Mouse (Mus musculus): Measurements from ENCODE around the gene N4bp2.
"Not testable (repeated sequence)": the region's sequence is repeated elsewhere in the genome, so short reads cannot be mapped to it uniquely, and the experiment has no call there.

Gene N4bp2

DNA sequence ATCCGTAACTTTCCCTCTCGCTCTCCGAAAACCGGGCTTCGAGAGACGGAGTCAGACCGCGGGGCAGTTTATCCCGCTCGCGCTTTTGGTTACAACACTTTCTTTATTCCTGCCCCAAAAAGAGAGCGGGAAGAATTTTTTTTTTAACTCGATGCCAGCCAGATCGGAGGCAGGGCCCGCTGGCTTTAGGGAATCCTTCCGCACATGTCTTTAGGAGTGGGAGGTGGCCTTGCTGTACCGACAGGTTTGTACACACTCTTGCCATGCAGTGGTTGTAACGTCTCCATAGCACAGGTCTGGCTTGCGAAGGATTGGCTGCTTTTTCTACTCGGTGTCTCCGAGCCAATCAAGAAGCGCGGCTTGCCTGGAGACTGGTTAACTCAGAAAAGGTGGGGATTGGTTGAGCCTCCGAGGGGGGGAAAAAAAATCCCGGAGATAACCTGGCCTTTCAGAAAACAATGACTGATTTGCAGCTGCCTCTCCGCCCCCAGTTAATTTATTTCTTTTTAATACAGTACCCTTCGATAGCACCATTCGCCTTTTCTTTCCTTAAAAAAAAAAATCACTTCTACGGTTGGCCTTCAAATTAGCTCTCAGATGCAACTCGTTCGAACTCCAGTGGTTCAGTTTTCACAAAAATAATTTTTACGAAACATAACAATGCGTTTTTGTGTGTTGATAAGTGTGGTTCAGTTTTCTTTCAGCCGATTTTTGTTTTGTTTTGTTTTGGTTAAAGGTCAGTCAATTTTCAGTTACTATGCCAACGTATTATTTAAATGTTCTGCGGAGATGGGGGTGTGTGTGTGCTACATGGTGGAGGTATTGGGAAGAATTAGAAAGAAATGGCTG lies 1.7 kb downstream of the N4bp2 start:
- DNase-seq (ENCODE audit: low spot score): peak; percentile 76

DNA sequence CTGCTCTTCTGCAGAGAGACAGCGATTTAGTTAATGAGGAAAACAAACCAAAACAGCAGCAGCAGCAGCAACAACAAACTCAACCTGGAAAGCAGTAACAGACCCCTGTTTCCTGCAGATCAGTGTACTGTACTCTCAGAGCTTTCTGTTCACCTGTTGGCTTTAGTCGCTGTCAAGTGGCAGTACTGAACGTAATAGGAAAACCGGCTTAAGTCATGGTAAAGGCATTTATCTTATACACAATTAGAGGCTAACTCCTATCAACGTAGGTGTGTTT lies 2.3 kb downstream of the N4bp2 start:
- no peak for DNase-seq (ENCODE audit: low spot score)

DNA sequence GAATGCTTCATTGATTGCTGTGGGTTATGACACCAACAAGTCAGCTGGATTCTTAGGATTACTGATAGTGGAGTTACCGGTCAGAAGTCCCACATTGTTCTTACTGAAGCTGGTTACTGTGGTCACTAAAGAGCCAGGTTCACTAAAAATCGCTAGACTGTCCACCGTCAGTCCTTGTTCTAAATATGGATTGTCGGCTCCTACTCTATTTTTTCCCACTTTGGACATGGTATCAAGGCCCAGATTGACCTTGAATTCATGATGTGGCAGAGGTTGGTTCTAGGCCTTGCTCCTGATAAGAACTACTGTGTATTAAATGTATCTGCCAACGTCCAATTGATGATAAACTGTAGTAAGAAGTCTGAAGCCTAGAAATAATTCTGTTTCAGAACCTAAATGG lies 4.7 kb downstream of the N4bp2 start:
- DNase-seq (ENCODE audit: low spot score): no peak

DNA sequence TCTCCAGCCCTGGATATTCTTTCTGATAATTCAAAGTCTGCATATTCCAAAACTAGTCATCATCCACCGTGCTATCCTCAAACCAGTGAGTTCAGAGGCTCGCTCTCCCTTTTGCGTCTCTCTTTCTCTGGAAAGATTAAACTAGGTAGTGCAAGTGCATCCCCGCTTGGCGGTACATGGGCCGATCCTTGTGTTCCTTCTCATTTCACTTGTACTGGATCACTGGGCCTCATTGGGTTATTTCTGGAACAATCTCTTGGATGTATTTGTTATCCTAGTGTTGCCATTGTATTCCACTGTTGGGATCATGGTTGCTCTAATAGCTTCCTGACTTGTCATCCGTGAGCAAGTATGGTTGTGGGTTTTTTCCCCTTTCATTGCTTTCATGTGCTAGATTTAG lies 6.7 kb downstream of the N4bp2 start:
- DNase-seq (ENCODE audit: low spot score): no peak

DNA sequence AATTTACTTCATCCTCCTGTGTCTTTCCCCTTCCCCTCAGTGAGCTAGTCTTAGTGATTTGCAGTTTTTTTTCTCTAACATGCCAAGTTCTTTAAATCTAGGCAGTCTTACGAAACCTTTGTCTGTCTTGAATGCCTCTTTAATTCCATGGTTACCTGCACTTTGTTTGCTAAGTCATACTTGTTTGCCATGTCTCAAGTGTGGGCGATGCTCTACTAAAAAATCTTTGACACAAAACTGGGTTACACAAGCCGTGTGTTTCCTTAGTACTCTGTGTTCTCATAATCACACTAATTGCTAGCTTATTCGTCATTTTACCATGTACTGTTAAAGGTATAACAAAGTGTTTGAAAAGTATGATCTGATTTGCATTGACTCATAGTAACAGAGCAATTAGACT lies 7.2 kb downstream of the N4bp2 start:
- no peak for DNase-seq (ENCODE audit: low spot score)

DNA sequence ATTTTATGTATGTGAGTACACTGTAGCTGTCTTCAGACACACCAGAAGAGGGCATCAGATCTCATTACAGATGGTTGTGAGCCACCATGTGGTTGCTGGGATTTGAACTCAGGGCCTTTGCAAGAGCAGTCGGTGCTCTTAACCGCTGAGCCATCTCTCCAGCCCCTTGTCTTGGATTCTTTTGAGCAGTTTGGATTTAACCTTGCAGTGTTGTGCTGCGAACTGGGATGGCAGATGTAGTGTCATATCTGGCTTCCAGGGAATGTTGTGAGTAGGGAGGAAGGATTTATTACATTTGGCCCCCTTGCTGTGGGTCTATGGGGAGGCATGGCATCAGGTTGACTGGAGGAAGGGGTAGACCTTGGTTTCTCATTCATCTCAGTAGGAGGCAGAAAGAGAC lies 10.6 kb downstream of the N4bp2 start:
- DNase-seq (ENCODE audit: low spot score): not testable (repeated sequence)

DNA sequence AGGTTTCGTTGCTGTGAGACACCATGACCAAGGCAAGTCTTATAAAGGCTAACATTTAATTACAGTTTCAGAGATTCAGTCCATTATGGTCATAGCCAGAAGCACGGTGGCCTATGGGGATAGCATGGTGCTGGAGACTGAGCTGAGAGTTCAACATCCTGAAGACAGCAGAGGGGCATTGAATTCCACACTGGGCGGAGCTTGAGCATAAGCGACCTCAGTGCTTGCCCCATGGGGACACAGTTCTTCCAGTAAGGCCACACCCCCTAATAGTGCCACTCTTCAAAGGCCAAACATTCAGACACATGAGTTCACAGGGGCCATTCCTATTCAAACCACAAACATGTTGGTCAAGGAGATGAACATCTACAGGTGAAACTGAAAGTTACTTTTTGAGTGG lies 12.8 kb downstream of the N4bp2 start:
- no peak for DNase-seq (ENCODE audit: low spot score)

DNA sequence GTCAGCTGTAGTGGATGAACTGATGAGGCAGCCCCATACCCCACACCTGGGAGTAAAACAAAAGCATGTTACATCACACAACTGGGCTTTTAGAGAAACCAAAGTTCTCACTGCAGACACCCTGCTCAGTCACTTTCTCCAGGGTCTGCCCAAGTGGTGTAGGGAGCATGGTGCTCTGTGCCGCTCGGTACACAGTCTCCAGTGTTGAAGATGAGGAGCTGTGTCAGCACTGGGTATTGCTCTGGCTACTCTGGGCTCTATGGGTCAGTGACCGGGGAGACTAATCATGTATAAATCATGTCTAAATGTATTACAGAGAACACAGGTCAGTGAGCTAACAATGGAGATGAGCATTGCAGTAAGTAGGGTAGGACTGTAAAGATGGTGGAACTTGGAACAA lies 13.6 kb downstream of the N4bp2 start:
- no peak for DNase-seq (ENCODE audit: low spot score)

DNA sequence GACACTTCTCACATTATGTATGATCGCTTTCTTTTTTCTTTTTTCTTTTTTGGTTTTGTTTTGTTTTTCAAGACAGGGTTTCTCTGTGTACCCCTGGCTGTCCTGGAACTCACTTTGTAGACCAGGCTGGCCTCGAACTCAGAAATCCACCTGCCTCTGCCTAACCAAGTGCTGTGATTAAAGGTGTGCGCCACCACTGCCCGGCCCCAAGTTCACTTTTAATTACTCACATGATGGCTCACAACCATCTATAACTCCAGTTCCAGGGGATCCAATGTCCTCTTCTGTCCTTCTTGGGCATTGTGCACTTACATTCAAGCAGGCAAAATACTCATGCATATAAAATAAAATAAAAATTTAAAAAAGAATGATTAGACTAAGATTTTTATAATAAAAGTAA lies 15.7 kb downstream of the N4bp2 start:
- not testable (repeated sequence) for DNase-seq (ENCODE audit: low spot score)

DNA sequence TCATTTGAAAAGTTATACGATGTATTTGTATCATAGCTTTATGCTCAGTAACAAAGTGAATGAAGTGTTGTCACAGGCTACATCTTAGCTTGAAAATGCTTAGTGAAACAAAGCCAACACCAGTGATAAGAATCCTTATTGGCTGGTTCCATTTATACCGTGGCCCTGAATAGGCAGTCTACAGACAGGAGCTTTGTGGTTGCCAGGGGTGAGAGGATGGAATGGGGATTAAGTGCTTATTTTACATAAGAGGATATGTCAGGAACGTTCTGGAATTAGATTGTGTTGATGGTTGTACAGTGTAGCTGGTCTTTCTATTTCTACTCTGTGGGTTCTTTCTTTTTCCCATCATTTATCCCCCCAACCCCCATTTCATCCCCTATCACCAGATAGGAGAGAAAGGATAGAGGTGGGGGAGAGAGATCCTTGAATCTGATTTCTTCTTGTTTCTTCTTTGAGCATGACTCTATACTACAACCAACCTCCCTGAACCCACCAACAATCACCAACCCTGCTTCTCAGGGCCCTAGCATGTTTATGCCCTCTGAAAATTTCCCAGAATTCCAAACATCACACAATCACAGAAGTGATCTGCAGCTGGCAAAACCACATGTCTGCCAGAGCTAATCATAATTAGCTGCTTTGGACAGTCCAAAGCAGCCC lies 16.2 kb downstream of the N4bp2 start:
- DNase-seq (ENCODE audit: low spot score): no peak

DNA sequence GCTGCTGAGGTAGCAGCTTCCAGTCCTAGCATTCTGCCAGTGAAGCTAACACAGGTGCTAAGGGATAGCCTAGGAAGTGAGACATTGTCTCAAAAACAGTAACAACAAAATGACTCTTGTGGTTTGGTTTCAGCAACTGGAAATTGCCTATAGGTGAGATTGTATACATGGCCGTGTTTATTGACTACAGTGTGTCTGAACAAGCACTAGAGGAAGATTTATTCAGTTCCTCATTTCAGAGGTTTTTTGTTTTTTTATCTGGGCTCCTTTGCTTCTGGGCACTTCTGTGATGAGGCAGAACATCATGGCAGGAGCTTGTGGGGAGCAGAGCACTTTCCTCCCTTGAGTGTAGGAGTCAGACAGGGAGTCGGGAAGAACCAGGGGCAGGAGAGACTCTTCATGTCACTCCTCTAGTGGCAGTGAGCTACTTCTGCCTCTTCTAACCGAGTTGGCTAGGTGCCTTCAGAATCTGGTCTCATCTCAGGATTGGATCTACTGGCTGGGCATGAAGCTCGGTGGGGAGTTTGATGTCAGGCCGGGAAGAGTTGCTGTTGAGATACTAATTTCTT lies 17.9 kb downstream of the N4bp2 start:
- no peak for DNase-seq (ENCODE audit: low spot score)

DNA sequence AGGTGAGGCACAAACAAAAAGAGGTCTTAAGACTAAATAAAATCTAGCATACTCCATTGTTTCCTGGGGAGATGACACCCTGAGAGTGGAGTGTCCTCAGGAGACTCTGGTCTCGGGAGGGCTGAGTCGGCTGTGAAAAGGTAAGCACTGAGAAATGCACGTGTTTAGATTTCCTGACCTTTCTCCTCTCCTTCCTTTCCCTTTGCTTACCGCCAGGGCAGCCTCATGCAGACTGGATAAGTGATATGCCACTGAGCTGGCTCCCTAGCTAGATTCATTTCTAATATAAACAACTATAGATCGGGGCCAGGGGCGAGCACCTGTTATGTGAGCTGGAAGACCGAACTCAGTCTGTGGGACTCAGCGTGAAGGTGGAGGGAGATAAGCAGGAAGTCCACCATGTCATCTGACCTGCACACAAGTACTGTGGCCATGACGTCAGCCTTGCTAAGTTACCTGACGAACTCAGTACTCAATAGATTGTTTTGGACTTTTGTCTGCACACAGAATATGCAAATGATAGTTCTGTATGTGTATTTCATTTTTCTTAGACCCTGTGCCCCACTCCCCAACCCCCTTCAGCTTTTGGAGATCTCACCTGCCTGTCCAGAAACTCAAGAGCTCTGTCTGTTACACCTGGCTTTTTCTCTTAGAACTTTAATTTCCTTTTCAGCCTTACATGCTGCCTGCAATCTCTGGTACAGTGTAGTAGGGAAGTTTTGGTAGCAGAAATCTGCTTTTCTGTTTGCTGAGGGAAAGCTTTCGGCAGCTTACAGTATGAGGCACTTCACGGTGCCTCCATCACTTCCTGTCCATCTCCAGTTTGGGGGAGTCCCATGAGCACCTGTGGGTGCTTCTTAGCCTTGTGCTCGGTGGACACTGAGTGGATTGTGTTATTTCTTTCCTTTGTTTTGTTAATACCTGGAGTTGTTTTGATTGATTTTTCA lies 18.7 kb downstream of the N4bp2 start:
- DNase-seq (ENCODE audit: low spot score): no peak

DNA sequence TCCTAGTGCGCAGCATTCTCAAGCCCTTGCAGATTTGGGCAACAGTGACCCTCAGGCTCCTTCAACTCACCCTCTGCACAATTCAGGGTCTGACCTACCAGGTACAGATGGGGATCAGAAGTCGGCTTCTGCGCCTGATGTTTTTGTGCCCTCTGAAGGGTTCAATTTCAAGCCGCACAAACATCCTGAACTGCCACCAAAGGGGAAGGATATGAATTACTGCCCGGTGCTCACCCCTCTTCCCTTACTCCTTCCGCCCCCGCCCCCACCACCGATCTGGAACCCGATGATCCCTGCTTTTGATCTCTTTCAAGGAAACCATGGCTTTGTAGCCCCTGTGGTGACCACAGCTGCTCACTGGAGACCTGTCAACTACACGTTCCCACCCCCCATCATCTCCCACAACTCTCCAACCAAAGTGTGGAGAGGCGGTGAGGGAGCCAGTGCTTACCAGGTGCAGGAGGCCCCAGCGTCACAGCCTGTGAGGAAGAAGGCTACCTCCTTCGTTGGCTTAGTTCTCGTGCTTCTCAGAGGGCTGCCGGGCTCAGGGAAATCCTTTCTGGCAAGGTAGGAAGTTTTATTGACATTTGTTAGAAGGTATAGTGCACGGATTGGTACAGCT lies 27.4 kb downstream of the N4bp2 start:
- no peak for DNase-seq (ENCODE audit: low spot score)

DNA sequence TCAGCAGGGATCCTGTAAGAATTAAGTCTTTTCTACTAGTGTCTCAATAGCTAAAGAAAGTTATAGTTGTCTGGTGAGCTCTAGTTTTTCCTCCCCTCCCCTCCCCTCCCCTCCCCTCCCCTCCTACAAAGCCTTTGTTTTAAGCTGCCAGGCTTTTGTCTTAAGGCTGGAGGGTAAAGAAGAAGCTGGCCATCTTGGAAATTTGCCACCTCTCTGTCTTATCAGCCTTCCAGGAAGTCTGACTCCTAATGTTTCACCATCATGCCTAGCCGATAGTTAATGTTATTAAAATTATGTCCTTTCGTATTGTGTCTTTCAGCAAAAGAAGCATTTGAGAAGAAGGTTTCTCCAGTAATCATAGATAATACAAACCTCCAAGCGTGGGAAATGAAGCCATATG lies 30.9 kb downstream of the N4bp2 start:
- DNase-seq (ENCODE audit: low spot score): peak; percentile 6

DNA sequence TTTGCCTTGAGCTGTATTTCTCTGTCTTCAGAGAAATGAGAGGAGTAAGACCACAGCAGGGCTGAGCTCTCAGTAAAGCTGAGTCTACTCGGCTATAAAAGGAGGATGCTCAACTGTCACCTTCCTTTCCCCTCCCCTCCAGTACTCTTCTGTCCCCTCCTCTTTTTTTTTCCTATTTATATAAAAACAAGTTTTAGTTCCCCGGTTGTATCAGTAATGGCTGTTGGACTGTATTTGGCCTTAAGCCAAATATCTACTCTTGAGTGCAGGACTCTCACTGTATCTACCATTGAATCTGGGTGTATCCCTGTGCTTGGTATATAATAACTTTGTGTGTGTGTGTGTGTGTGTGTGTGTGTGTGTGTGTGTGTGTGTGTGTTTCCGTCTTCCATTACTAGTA lies 31.4 kb downstream of the N4bp2 start:
- no peak for DNase-seq (ENCODE audit: low spot score)

DNA sequence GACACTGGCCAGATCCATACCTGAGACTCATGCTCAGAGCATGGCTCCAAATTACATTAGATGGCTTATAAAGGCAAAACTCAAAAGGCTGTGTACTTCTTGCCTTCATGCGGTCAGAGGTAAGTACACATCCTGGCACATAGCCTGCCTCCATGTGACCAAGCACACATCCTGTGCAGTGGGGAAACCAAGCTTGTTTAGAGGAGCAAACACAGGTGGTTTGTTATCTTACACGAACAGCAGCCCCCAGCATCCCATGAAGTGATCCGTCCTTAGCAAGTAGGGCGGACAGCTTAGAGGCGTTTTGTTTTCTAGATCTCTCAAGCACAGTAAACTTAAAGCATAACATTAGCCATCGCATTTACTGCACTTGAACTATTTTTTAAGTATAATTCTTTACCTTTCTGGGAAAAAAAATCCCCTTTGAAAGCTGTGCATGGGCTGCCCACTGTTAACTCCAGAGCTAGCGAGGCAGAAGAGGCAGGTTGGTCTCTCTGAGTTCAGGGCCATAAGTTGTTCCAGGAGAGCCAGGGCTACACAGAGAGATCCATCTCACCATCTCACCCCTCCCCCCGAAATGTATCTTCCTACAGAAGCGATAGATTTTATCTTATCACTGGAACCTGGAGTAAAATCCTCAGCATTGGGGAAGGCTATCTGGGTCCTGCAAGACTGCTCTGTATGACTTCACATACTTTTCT lies 32.1 kb downstream of the N4bp2 start:
- DNase-seq (ENCODE audit: low spot score): no peak

DNA sequence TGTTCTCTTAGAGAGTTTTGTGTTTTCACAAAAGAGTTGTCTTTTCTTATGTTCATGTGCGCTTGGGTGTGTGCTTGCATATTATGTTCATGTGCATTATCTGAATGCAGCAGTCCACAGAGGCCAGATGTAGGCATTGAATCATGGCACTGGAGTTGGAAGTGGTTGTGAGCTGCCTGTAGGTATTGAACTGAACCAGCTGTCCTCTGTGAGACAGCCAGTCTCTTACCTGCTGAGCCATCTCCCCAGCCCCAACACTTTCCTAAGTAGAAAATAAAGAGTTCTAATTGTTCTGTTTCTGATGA lies 32.6 kb downstream of the N4bp2 start:
- DNase-seq (ENCODE audit: low spot score): no peak

DNA sequence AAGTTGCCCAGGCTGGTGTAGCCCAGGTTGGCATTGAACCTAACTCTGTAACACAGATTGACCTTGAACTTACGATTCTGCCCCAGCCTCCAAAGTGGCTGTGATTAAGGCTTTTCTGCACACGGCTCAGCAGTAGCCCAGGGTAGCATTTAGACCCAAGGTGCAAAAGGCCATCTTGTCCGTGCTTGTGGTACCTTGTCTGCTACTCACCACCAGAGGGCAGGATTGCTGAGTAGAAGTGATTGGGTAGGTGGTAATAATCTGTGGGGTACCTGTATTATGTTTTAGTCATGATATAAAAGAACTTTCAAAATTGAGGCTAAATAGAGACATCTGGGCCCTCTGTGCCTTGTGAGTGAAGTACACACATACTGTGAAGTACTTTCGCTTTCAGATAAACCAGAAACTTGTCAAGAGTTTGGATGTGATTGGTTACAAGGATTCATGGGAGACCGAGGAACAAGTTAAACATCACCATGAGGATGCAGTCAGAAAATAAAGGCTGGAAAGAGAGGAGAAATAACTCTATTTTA lies 60.3 kb downstream of the N4bp2 start:
- DNase-seq (ENCODE audit: low spot score): peak; percentile 11

DNA sequence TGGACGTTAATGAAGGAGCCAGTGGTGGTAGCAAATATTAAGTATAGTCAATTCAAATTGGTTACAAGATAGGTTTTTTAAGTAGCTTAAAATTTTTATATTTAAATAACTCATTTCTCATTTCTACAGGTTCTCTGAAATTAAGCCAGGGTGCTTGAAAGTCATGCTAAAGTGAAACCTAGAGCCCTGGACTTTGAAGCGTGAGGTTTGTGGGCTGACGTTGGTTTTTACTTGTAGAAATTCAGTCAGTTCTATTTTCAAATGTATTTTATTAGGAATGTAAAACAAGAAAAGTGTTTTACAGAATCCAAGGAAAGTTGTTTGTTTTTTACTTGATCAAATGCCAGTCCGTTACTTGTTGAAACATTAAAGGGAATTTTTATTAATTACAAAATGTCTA lies 63.2 kb downstream of the N4bp2 start:
- DNase-seq (ENCODE audit: low spot score): no peak

DNA sequence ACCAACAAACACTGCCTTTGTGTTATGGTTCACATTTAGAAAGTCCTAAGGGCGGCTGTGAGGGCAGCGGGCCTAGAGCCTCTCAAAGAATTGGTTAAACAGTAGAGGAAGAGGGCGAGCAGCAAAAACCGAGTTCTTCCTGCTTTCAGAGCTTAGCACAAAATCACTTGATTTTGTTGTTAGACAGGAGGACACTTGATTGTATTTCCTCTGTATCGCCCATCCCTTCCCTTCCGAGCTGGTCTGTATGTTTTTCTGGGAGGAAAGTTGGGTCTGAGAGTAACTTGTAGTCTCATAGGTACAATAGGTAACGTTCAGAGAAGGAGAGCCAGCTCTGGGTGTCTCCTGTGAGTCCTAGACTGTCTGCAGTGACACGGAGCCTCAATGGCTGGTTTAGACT lies 63.8 kb downstream of the N4bp2 start:
- DNase-seq (ENCODE audit: low spot score): no peak

DNA sequence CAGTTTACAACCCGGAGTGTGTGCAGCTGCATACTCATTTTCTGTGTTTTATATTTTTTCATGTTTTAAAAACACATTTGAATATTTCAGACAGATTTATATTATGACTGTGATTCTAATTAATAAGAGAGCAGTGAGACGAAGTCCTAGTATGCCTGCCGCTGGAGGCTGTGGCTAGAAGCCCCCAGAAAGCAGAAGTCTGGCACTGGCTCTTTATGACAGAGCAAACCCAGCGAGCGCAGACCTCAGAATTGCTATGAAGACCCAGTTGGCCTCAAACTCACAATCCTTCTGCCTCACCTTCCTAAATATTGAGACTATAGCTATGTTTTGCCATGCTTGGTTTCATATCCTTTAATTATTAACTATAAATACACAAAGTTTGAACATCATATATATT lies 64.9 kb downstream of the N4bp2 start:
- DNase-seq (ENCODE audit: low spot score): no peak
